Mouse (Mus musculus) hindbrain, embryonic 12.5 days (tissue): ENCODE results near the gene Gm10382. TPM values are rescaled to one million over a fixed set of nuclear protein-coding genes. Genes with fewer than 3 reads are reported as not detected.
"Not testable (repeated sequence)": the region's sequence is repeated elsewhere in the genome, so short reads cannot be mapped to it uniquely, and the experiment has no call there.

Experiments
- ATAC-seq: fragments of 200-750 bp; cut with Nextera tagmentation; 2 replicates; pipeline ENCODE4 v1.8.0; 2017; ENCODE audit warnings: moderate TSS enrichment; ENCODE audit not compliant: low FRiP score
- H3K27ac ChIP-seq: fragments of 300-500 bp; sonication (generic); 2 replicates; pipeline ENCODE4 v1.5.1; 2016; ENCODE audit warnings: mild to moderate bottlenecking
- H3K27me3 ChIP-seq: fragments of 300-500 bp; sonication (generic); 2 replicates; pipeline ENCODE4 v1.6.1; 2016; ENCODE audit warnings: mild to moderate bottlenecking
- H3K36me3 ChIP-seq: fragments of 300-500 bp; sonication (generic); 2 replicates; pipeline ENCODE4 v1.6.1; 2016; ENCODE audit warnings: mild to moderate bottlenecking
- H3K4me1 ChIP-seq: fragments of 300-500 bp; sonication (generic); 2 replicates; pipeline ENCODE4 v1.6.1; 2016
- H3K4me2 ChIP-seq: fragments of 300-500 bp; sonication (generic); replicated peaks from 2 replicates; pipeline ENCODE4 v1.6.1; 2016; ENCODE audit warnings: mild to moderate bottlenecking
- H3K4me3 ChIP-seq: fragments of 300-500 bp; sonication (generic); 2 replicates; pipeline ENCODE4 v1.5.1; 2016; ENCODE audit warnings: mild to moderate bottlenecking
- H3K9ac ChIP-seq: fragments of 300-500 bp; sonication (generic); 2 replicates; pipeline ENCODE4 v1.6.1; 2016; ENCODE audit warnings: mild to moderate bottlenecking, moderate library complexity
- H3K9me3 ChIP-seq: fragments of 300-500 bp; sonication (generic); replicated peaks from 2 replicates; pipeline ENCODE4 v1.6.1; 2016; ENCODE audit warnings: mild to moderate bottlenecking
- WGBS: fragments of 180-500 bp; shearing (Covaris S2); methylation state at CpG from one replicate; pipeline ENCODE4 v1.1.7; 2016; 5-methylcytosine and 5-hydroxymethylcytosine counted together
- polyA plus RNA-seq: library from polyadenylated mRNA; unstranded; fragments of >200 nt; fragmentation: Nextera tagmentation; extraction: Ambion mirVana; gene quantifications from 2 replicates; pipeline ENCODE4 v1.2.1, GENCODE M21; 2016

The Gm10382 gene
- polyA plus RNA-seq, 1 experiment from 2014 or later, result 0.58 TPM

DNA sequence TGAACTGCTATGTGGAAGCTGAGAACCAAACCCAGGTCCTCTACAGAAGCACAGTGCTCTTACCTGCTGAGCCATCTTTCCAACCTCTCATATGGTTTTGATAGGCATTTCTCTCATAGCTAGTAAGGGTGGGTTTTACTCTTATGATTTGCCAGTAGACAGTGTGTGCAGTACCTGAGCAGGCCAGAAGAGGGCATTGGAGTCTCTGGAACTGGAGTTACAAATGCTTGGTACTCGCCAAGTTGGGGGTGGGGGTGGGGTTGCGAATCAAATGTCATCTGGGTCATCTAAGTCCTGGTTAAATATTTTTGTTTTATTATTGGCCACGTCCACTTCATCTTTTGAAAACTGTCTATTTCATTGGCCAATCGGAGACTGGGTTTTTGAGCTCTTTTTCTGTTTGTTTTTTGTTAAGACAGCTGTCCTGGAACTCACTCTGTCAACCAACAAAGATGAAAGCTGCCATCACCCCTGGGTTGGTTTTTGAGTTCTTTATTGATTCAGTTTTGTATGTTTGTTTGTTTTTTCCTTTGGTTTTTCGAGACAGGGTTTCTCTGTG is 22.9 kb downstream of the Gm10382 start:
- Histone ChIP-seq H3K27me3 (no peaks in the 10 kb centered on the region), H3K4me1 (peaks cover 4% of the 10 kb centered on the region; the same call in 1 of the 2 replicates), H3K4me2 (no peak overlapping the region), H3K27ac (no peak overlapping the region), H3K4me3 (no peak overlapping the region), H3K9me3 (no peaks in the 10 kb centered on the region), H3K36me3 (peaks cover 39% of the 10 kb centered on the region), H3K9ac (no peak overlapping the region)
- ATAC-seq, result no peak
- WGBS, result 60% methylated on average over 5 of the region's 5 CpGs

DNA sequence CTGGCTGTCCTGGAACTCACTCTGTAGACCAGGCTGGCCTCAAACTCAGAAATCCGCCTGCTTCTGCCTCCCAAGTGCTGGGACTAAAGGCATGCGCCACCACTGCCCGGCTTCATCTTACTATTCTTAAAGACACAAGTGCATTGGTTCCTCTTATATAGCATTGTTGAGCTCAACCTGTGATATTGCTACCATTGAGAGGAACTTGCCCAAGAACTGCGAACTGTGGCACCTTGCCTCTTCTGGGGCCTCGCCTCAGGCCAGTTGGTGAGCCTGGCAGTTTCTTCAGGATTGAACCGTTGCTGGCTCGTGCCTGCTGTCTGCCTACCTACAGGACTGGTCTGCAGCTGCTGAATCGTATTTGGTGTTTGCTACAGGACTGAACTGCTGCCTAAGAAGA is 23.4 kb downstream of the Gm10382 start:
- ATAC-seq, H3K4me1 ChIP-seq, H3K4me3 ChIP-seq, H3K9ac ChIP-seq, H3K27me3 ChIP-seq, H3K4me2 ChIP-seq, H3K9me3 ChIP-seq, H3K27ac ChIP-seq: not testable (repeated sequence)
- 94% methylated on average over 8 of the region's 8 CpGs for WGBS
- peaks cover 44% of the 10 kb centered on the region for H3K36me3 ChIP-seq

DNA sequence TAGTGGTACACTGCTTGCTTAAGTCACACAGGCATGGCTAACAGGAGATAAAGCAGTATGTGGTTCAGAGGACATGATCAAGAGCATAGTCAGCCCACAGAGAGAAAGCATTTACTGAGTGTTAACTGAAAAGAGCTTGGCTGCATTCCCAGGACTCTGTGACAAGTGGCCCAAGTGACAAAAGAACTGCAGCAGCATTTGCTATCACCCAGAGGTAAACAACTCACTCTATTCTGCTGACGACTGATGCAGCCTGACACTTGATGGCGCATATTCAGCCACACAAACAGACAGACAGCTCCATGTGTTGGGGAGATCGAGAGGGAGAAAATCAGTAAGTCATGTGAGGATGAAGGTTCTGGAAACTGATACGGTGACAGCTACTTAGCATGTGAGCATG is 24.6 kb downstream of the Gm10382 start:
- WGBS, result 89% methylated on average over 4 of the region's 4 CpGs
- Histone ChIP-seq H3K9me3 (no peaks in the 10 kb centered on the region), H3K36me3 (peaks cover 57% of the 10 kb centered on the region), H3K27ac (no peak overlapping the region), H3K27me3 (no peaks in the 10 kb centered on the region), H3K9ac (no peak overlapping the region), H3K4me2 (no peak overlapping the region), H3K4me1 (no peaks in the 10 kb centered on the region), H3K4me3 (no peak overlapping the region)
- ATAC-seq, result no peak

DNA sequence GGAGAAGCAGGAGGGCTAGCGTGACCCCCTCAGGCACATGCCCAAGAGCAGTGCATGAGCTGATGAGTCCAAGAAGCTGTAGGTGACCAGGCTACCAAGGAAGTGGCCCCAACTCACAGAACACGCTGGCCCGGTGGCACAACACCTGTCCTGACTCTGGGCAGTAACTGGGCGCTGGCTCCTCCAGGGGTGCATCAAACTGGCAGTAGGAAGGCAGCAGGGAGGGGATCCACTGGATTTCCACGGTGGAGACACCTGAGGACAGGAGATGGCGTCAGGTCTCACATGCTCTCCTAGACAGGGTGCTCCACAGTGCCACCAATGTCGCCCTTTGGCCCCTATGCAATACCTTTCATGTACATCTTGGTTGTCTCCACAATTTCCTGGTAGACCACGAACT is 27.1 kb downstream of the Gm10382 start:
- no peak overlapping the region for H3K4me2 ChIP-seq
- peaks cover 77% of the 10 kb centered on the region for H3K36me3 ChIP-seq
- no peaks in the 10 kb centered on the region for H3K9me3 ChIP-seq
- no peak overlapping the region for H3K27ac ChIP-seq
- H3K9ac ChIP-seq, result no peak overlapping the region; the same call in 1 of the 2 replicates
- no peaks in the 10 kb centered on the region for H3K27me3 ChIP-seq
- WGBS, result 96% methylated on average over 8 of the region's 8 CpGs
- no peak for ATAC-seq
- no peaks in the 10 kb centered on the region for H3K4me1 ChIP-seq
- no peak overlapping the region for H3K4me3 ChIP-seq

DNA sequence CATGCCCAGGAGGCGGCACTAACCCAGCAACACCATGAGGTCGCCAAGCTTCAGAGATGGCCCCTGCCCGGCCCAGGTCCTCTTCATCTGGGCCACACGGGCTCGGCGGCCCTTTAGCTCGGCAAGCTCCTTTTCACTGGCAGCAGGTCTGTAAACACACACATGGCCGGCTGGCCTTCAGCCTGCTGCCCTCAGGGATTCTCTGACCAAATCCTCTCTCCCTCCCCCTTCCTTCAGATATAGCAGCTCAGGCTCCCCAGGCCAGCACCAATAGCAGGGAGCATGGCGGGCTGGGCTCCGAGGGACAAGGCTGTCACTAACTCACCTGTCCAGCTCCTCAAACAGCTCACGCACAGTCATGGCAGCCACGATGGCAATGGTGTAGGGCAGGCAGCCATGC is 29.5 kb downstream of the Gm10382 start:
- WGBS, result 92% methylated on average over 12 of the region's 12 CpGs
- H3K36me3 ChIP-seq, result peaks cover 94% of the 10 kb centered on the region
- H3K9ac ChIP-seq, result no peak overlapping the region

DNA sequence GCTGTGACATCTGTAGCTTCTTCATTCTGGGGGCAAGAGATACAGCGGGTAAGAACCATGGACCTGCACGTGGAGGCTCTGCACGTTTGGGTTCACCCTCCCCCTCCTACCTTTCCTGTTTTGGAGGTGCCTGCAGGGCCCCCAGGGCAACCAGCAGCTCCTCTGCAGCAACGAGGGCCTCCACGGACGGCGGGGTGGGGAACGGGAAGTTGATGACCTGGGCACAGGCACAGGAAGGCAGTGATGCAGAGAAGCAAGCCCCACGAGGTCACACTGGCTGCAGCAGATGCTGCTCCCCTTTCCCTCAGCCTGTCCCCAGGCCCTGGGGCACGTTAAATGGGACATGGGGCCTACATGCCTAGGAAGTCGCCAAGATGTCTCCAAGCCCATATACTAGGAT is 30.0 kb downstream of the Gm10382 start:
- H3K9ac ChIP-seq, result no peak overlapping the region
- no peak for ATAC-seq
- H3K27me3 ChIP-seq, result no peaks in the 10 kb centered on the region
- peaks cover 94% of the 10 kb centered on the region for H3K36me3 ChIP-seq
- 81% methylated on average over 11 of the region's 11 CpGs for WGBS
- H3K9me3 ChIP-seq, result no peaks in the 10 kb centered on the region
- H3K4me1 ChIP-seq, result no peaks in the 10 kb centered on the region
- H3K27ac ChIP-seq, result no peak overlapping the region
- no peak overlapping the region for H3K4me3 ChIP-seq
- no peak overlapping the region for H3K4me2 ChIP-seq

More for the DNA sequence above, 29.5 kb downstream of the Gm10382 start:
- Histone ChIP-seq H3K4me2 (no peak overlapping the region), H3K27me3 (no peaks in the 10 kb centered on the region), H3K9me3 (no peaks in the 10 kb centered on the region), H3K4me1 (no peaks in the 10 kb centered on the region), H3K4me3 (no peak overlapping the region), H3K27ac (no peak overlapping the region)
- no peak for ATAC-seq

DNA sequence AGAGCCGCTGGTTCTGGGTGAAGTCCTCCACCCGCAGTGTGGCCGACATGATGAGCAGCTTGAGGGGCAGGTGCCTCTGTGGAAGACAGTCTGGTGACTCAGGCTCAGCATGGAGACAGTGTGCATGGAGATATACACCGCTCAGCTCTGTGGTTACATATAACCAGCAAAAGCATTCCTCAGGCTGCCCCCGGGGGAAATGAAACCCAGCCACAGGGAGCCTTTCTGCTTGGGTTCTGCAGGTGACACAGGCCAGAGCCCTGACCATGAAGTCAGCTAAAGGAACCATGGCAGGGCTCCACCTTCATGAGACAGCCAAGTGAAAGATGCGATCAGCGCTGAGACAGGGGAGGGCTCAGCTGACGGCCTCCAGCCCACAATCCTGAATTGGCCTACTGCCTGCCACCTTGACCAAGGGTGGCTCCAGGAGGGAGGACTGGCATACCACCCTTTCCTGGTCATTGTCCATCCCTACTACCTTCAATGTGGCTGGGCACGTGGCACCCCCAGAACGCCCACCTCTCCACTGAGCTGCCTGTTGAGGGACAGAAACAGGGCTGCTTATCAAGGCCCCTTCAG is 36.7 kb downstream of the Gm10382 start:
- Histone ChIP-seq H3K4me3 (no peak overlapping the region), H3K4me1 (no peaks in the 10 kb centered on the region), H3K9me3 (no peaks in the 10 kb centered on the region), H3K27ac (no peak overlapping the region), H3K36me3 (peaks cover 100% of the 10 kb centered on the region), H3K4me2 (no peak overlapping the region), H3K9ac (no peak overlapping the region), H3K27me3 (no peaks in the 10 kb centered on the region)
- WGBS, result 94% methylated on average over 10 of the region's 10 CpGs
- ATAC-seq, result no peak

DNA sequence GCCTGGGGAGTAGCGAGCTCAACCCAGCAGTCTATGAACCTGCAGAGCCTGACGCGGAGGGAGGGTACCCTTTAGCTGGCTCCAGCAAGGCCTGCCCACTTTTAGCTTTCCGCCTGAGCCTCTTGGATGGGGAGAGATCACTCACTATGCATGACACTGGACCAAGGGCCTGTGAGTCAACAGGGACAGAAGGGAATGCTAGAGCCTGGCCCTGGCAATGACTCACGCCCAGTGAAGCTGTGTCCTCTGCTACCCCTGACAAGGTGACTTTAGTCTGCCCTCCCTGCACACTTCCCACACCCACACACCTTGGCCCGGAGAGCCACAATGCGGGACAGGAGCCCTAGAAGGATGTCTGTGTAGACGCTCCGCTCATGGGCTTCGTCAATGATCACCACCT is 37.2 kb downstream of the Gm10382 start:
- no peak overlapping the region for H3K4me2 ChIP-seq
- 93% methylated on average over 10 of the region's 10 CpGs for WGBS
- H3K9me3 ChIP-seq, result no peaks in the 10 kb centered on the region
- ATAC-seq, result no peak
- H3K36me3 ChIP-seq, result peaks cover 100% of the 10 kb centered on the region
- H3K27me3 ChIP-seq, result no peaks in the 10 kb centered on the region
- no peak overlapping the region for H3K9ac ChIP-seq
- H3K4me1 ChIP-seq, result no peaks in the 10 kb centered on the region
- no peak overlapping the region for H3K27ac ChIP-seq
- H3K4me3 ChIP-seq, result no peak overlapping the region

DNA sequence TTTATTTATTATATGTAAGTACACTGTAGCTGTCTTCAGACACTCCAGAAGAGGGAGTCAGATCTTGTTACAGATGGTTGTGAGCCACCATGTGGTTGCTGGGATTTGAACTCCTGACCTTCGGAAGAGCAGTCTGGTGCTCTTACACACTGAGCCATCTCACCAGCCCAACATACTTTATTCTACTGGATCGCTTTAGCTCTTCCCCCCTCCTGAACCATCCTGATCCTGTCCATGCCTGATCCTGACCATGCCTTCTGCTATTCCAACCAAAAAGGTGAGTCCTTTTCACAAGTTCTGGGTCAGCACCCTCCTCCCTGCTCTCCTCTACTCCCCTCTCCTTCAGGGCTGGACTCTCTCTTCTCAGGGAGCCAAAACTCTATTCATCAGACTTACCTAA is 43.2 kb downstream of the Gm10382 start:
- not testable (repeated sequence) for H3K27ac ChIP-seq, H3K4me3 ChIP-seq, H3K9me3 ChIP-seq, ATAC-seq, H3K4me2 ChIP-seq, H3K9ac ChIP-seq, H3K27me3 ChIP-seq
- H3K4me1 ChIP-seq, result peaks cover 12% of the 10 kb centered on the region
- WGBS, result 94% methylated on average over 2 of the region's 2 CpGs
- peaks cover 46% of the 10 kb centered on the region for H3K36me3 ChIP-seq

DNA sequence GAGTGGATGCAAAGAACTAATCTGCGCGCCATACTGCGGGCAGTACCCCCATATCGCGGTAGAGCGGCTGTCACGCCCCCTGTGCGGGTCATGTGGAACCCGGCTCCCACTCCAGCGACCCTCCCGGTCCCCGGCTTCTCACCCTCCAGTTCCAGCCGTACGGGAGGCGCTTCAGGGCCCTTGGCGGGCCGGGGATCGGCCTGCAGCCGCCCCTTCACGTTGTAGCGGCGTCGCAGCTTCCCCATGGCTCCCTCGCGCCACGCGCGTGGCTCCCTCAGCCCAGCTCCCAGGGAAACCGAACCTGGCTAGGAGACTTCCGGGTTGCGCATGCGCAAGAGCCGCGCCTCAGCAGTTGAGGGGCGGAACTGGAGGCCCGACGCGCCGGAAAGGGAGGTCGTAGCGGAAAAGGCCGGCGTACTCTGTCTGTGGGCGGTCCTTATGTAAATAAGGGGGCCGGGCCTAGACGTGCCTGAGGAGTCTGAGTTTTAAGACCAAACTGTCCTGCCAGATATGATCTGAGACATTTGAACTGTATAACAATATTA is 44.7 kb downstream of the Gm10382 start, which contains the start of gene Dhx37:
TSS of gene Dhx37 (minus strand) at position 329 of the 545 bp plus-strand sequence.
- H3K36me3 ChIP-seq, result peaks cover 30% of the 10 kb centered on the region
- no peaks in the 10 kb centered on the region for H3K27me3 ChIP-seq
- peak within 1 kb of the TSS; percentile 69 for H3K4me3 ChIP-seq
- peak; percentile 95 for ATAC-seq
- peaks cover 12% of the 10 kb centered on the region for H3K4me1 ChIP-seq
- WGBS, result under 1% methylated on average over 46 of the region's 46 CpGs
- H3K9me3 ChIP-seq, result no peaks in the 10 kb centered on the region
- peak within 1 kb of the TSS; percentile 70 for H3K4me2 ChIP-seq
- peak within 1 kb of the TSS; percentile 35; the same call in 1 of the 2 replicates for H3K27ac ChIP-seq
- H3K9ac ChIP-seq, result peak within 1 kb of the TSS; percentile 80

DNA sequence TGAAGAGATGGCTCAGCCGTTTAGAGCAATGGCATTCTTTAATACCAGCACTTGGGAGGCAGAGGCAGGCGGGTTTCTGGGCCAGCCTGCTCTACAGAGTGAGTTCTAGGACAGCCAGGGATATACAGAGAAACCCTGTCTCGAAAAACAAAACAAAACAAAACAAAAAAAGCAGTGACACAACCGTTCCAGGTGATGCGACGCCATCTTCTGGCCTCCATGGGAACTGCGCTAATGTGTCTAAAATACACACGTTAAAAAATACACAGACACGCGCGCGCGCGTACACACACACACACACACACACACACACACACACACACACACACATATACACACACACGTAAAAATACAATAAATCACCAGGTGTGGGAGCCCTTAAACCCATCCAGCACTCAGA is 45.2 kb downstream of the Gm10382 start:
- peaks cover 25% of the 10 kb centered on the region for H3K36me3 ChIP-seq
- H3K27ac ChIP-seq, H3K27me3 ChIP-seq, ATAC-seq, H3K9me3 ChIP-seq, H3K9ac ChIP-seq: not testable (repeated sequence)
- H3K4me3 ChIP-seq, result peak overlapping the region; percentile 69
- H3K4me1 ChIP-seq, result peaks cover 12% of the 10 kb centered on the region
- 56% methylated on average over 15 of the region's 15 CpGs for WGBS
- peak overlapping the region; percentile 70 for H3K4me2 ChIP-seq
